Mouse (Mus musculus): ENCODE data around the gene Lama1. TPM values are rescaled to one million over a fixed set of nuclear protein-coding genes. Genes with fewer than 3 reads are reported as not detected.

Lama1 gene
- total RNA-seq, 2 experiments from 2014 or later: 4.3 to 5.2 TPM

DNA sequence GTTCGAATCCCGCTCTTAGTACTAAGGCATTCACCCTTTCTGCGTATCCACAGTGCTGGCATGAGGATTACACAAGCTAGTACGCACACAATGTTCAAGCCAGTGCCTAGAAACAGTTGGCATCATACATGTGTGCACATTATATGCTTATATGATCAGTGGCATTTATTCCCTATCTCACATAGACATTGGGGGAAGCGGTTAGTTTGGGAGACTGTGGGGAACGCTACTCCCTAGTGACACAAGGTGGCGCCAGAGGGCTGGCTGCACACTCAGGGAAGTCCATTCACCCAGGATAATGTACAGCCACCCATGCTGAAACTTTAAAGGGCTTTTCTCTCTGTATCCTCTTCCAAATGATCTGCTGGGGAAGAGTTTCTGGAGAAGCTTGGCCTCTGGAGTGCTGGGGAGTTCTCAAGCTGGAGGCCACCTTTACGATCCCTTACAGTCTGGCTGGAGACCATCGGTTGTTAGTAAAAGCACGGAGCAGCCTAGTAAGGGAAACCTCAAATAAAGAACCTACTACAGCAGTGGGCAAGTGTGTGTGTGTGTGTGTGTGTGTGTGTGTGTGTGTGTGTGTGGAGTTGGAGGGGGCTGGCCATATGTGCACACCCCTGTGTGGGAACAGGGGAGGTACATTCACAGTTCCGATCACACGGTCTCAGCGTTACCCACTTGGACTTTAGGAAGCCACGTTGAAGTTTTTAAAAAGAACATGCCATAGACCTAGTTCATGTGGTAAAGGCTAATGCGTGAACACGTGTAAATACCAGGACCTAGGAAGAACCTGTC lies 164.9 kb downstream of the Lama1 start:
- Histone ChIP-seq H3K4me3 (no peak overlapping the region), H3K27ac (no peak overlapping the region)
- peak; percentile 68 to 75 for DNase-seq (ENCODE audit: extremely low spot score in 1 of 2, low spot score in 2 of 2)
- TF ChIP-seq CTCF (IDR thresholded peaks at IDR 0.05): peak; percentile 97
- intact Hi-C loops (cut with DNase I): loop anchor here (2.0 to 5.0 kb wide), 3 partner anchors 303 to 1245 kb away; no protein-coding TSS in a partner anchor

DNA sequence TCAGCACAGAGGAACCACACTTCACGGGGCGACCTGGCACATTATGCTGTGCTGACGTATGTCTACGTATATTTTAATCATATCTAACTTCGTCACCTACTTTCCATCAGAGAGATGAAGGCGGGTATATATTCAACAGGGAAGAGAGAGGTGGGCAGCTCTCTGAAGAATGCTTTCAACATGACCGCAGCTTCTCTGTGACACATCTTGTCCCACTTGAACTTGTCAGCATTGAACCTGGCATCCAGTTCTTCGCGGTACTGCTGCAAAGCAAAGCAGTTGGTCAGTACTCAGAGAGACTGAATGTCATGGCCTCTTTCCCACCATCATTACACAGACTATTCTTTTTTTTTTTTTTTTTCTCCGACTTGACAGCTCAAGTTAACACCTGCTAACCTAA lies 167.3 kb downstream of the Lama1 start:
- no peak overlapping the region for H3K27ac ChIP-seq
- no peak overlapping the region for H3K4me3 ChIP-seq
- intact Hi-C loops (cut with DNase I): loop anchor here (5.0 kb wide), 1 partner anchor 1243 kb away; no protein-coding TSS in a partner anchor
- TF ChIP-seq CTCF (IDR thresholded peaks at IDR 0.05): no peak
- no peak for DNase-seq (ENCODE audit: extremely low spot score in 1 of 2, low spot score in 2 of 2)

DNA sequence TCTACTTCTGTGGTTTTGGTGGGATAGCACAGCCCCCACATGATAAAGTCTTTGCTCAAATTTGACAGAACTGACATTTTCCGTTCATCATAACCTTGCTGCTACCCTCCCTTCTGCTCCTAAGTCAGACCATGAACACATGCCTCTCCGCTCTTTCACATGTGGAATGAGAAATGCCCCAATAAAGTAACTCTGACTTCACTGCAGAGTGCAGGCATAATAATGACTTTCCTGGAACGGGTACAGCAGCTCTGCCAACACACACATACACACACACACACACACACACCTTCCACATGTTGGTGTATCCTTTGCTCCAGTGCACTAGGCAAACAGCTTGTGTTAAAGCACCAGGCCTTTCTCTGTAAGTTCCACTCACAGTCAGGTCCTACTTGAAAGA lies 167.9 kb downstream of the Lama1 start:
- H3K4me3 ChIP-seq: no peak overlapping the region
- intact Hi-C loops (cut with DNase I): loop anchor here (5.0 kb wide), 1 partner anchor 1242 kb away; no protein-coding TSS in a partner anchor
- DNase-seq (ENCODE audit: extremely low spot score in 1 of 2, low spot score in 2 of 2): no peak
- TF ChIP-seq CTCF (IDR thresholded peaks at IDR 0.05): no peak
- no peak overlapping the region for H3K27ac ChIP-seq

DNA sequence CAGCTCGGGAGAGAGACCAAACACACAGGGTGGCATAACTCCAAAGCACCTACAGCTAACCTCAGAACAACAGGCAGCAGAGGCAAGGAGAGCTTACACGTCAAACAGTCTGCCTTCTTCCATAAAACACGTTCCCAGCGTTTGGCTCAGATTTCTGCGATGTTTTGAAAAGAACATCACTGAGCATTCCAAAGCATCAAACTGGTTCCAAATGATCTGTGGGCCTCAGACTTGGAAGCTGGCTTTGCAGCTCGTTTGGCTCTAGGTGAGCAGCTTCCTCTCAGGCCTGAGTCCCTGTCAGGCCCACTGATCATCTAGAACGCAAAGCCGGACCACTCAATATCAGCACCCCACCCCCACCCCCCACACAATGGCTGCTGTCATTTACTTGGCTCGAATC lies 169.0 kb downstream of the Lama1 start:
- no peak for DNase-seq (ENCODE audit: extremely low spot score in 1 of 2, low spot score in 2 of 2)
- no peak for TF ChIP-seq CTCF (IDR thresholded peaks at IDR 0.05)
- no peak overlapping the region for H3K27ac ChIP-seq
- no peak overlapping the region for H3K4me3 ChIP-seq
- intact Hi-C loops (cut with DNase I): no loop called here

DNA sequence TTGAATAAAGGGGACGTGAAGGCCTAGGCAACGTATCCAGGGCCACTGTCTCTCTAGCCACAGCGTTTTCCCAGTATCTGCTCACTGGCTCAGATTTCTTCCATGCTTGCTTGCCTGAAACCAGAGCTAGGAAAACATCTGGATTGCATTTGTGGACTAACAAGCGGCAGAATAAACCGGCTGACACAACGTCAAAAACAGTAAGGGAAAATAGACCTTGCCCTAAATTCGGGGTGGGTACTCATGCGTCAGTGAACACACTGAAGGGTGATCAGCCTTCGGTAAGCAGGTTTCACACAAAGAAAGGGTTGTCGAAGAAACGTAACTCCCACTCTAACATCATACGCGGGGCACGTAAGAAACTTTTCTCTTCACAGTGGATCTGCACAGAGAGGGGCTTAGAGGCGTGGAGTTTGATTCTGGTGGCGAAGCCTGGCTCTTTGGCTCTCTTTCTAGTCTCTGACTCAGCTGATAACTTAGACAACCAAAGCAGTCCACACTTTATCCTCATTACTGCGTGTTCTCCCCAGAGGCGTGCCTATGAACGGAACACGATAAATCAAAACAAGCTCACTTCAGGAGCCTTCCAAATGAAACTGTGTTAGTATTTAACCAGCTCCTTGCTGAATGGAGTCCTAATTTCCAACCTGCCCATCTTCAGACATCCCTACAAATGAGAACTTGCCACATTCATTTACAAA lies 169.6 kb downstream of the Lama1 start:
- intact Hi-C loops (cut with DNase I): no loop called here
- DNase-seq (ENCODE audit: extremely low spot score in 1 of 2, low spot score in 2 of 2): no peak
- Histone ChIP-seq H3K4me3 (no peak overlapping the region), H3K27ac (no peak overlapping the region)
- no peak for TF ChIP-seq CTCF (IDR thresholded peaks at IDR 0.05)

DNA sequence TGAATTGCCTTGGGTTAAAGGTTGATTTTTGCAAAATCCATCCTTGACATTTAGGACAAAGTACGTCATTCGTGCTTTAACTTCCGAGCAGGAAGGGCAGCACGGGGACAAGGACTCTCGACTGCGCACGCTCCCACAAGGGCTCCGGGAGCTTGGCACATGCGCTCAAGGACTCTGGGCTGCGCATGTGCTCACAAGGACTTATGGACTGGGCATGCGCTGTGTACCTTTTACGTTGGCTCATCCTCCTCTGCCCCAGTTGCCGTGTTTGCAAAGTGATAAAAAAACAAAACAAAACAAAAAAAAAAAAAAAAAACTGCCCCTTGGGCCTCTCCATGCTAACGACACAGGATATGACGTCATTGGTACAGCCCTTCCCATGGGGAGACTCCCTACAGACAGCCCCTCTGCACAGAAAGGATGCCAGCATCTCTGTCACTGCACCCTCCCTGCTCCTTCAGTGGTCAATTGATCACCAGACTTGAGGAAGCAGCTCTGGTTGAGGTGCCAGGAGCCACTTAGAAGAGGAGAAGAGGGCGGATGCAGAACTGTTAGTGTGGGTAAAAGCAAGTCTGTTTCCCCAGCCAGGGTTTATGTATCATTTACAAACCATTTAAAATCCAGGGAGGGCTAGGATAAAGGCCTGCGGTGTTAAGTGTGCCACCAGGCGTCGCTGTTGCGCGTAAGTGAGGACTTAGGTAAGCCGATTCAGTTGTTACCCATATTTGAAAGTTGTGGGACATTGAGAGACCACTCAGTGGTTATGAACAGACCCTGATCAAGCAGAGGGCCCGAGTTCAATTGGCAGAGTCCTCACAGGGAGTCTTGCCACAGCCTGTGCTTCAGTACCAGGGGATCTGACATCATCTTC lies 172.9 kb downstream of the Lama1 start:
- intact Hi-C loops (cut with DNase I): no loop called here

More for the DNA sequence above, 172.9 kb downstream of the Lama1 start:
- peak; percentile 70 to 76 for DNase-seq (ENCODE audit: extremely low spot score in 1 of 2, low spot score in 2 of 2)
- H3K4me3 ChIP-seq: no peak overlapping the region
- H3K27ac ChIP-seq: no peak overlapping the region
- TF ChIP-seq CTCF (IDR thresholded peaks at IDR 0.05): peak; percentile 83

Other genes with a start within 250 kb of the Lama1 start
- gene Lrrc30, start 64.5 kb upstream of the Lama1 start, total RNA-seq (2021): not detected